Mouse (Mus musculus) ovary, adult 18-20 months (tissue): ENCODE results near the gene Arf3.

Experiments used
- DNase-seq: peaks from one replicate; pipeline ENCODE4 v3.0.0; 2022; ENCODE audit warnings: low spot score, mixed read lengths

The Arf3 gene

GRCm38 (mm10) chr15:98790761-98791160 is 27.7 kb upstream of the Arf3 start:
- no peak for DNase-seq

DNA sequence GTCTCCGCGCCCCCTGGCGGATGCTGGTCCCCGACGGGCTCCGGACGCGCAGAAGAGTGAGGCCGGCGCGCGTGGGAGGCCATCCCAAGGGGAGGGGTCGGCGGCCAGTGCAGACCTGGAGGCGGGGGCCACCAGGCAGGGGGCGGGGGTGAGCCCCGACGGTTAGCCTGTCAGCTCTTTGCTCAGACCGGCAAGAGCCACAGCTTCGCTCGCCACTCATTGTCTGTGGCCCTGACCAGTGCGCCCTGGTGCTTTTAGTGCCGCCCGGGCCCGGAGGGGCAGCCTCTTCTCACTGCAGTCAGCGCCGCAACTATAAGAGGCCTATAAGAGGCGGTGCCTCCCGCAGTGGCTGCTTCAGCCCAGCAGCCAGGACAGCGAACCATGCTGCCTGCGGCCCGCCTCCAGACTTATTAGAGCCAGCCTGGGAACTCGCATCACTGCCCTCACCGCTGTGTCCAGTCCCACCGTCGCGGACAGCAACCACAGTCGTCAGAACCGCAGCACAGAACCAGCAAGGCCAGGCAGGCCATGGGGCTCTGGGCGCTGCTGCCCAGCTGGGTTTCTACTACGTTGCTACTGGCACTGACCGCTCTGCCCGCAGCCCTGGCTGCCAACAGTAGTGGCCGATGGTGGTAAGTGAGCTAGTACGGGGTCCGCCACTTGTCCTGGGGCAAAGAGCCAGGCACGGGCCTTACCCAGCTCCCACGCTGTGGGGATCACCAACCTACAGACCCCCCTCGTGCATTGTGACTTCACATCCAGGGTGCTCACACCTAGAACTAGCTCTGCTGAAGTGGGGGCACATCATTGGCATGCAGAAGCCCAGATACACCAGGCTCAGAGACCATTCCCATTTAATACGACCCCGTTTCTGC is 26.9 kb upstream of the Arf3 start, which contains the start of gene Wnt1:
TSS of gene Wnt1 (plus strand) at position 197 of the 875 bp plus-strand sequence.
- DNase-seq = no peak

- no peak for DNase-seq
Measured at GRCm38 (mm10) chr15:98788972-98789660, 26.1 kb upstream of the Arf3 start.

DNA sequence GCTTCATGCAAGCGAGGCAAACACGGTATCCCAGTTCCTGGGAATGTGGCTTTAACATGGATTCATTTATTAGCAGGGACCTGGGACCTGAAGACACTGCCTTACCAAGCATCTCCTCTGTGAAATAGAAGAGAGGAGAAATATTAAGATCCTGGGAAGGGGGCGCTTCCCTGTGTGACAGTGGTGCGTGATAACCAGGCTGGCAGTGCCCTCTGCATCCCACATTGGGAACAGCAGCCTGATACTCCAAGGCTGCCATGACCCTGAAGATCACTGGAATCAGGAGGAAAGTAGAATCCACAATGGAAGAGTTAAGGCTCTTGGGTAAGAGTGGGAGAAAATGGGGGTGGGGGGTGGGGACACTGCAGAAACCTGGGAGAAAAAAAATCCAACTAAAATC is 24.9 kb upstream of the Arf3 start:
- no peak for DNase-seq

- DNase-seq = no peak
Measured at GRCm38 (mm10) chr15:98785744-98786143, 22.7 kb upstream of the Arf3 start.

DNA sequence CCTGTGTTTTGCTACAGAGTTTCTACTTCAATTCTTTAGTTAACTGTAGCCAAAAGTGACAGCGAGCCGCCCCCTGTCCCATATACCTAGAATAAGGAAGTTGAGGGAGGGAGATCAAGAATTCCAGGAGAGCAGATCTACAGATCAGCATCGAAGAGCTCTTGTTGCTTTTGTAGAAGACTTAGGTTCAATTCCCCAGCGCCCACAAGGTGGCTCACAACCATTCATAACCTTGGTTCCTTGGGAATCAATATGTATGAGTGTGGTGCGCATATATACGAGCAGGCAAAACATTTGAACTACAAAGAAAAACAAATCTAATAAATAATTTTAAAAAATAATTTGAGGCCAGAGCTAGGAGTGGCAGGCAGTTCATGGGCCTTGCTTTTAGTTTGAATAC is 18.2 kb upstream of the Arf3 start:
- no peak for DNase-seq

GRCm38 (mm10) chr15:98780573-98780972 is 17.6 kb upstream of the Arf3 start:
- DNase-seq = peak; percentile 42

GRCm38 (mm10) chr15:98780075-98780474 is 17.1 kb upstream of the Arf3 start:
- peak; percentile 67 for DNase-seq

DNA sequence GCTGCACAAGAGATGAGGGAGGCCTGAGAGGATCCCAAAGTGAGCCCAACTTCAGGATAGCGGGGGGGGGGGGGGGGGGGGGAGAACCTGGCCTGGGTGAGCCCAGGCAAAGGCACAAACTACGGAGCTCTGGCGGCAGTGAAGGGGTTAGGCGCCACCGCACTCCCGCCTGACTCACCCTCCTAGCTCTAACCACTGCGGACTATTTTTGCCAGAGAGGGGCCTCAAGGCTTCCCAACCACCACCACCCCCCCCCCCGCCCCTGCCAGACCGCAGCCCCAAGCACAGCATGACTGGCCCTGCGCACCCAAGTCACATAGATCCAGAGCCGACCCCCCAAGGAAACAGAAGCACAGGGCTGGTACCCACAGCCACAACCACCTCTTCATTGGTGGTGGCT is 15.8 kb upstream of the Arf3 start:
- no peak for DNase-seq

DNA sequence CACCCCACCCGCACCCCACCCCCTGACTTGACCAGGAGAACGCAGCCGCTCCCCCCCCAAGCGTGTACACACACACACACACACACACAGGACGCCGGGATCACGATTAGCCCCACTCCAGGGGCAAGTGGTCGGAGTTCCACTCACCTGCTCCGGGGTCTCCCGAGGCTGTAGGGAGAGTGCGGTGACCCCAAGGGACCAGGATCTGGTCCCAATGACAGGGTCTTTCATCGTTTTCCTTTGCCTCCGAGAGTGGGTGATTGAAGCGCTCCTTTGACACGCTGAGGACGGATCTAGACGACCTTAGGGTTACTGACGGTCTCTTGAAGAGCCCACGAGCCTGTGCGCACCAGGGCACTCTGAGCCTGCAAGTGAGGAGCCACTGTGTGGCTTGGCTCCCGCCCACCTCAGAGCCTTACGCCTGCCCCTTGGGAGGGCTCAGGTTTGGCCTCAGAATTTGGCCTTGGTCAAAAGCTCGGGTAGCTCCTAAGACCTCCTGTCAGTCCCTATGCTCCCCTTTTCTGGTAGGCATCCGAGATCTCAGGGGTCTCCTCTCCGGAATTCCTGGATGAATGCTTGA is 15.3 kb upstream of the Arf3 start:
- no peak for DNase-seq

GRCm38 (mm10) chr15:98777762-98778161 is 14.7 kb upstream of the Arf3 start, which contains the start of gene Wnt10b:
Gene Wnt10b (minus strand): TSS chr15:98778150.
- DNase-seq = no peak

DNA sequence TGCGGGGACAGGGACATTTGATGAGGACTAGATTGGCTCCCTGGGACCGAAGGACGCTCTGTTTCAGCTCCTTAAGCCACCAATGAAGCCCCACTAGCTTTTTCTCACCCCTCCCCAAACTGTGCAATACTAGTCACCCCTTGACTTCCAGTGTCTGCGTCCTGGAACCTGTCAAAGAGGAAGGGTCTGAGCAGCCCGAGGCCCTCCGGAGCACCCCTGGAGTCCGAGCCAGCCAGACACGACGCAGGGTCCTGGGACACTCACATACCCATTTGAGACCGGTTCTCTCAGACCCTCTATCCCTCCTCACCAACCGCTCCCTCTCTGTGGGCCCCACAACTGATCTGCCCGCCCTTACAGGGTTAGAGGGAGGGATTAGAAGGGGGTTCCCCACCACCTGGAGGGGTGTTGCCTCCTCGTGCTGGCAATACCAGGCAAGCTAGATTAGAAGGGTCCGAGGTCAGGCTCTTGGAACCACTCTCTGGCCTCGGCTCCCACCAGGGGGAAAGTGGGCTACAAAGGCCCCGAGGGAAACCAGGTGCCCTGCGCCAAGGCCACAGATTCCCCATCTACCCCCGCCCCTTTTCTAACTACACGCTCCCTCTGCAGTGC is 14.1 kb upstream of the Arf3 start:
- DNase-seq = no peak

DNA sequence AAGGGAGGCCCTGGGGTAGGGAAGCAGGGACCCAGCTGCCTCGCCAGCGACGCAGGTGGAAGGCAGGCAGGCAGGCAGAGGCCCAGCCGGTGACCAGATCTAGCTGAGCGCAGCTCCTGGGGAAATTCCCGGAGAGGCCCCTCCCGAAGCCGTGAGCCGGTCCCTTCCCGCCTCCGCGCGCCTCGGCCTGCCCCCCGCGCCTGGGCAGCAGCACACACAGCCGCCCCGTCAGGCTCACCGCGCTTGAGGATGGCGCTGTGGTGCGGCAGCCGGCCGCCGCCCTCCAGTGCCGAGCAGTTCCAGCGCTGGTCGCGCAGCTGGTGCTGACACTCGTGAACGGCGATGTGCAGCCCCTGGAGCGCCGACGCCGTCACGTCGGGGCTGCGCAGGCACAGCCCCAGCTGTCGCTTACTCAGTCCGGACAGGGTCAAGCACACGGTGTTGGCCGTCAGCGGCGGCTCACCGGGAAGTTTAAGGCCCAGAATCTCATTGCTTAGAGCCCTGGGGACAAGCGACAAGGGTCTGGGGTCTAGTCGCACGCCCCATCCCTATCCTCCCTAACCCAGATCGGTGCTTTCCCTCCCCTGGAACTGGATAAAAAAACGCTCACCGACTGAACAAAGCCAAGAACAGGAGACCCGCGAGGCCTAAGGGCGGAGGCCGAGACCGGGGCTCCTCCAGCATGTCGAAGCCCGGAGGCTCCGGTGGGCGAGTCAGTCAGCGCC is 13.4 kb upstream of the Arf3 start:
- no peak for DNase-seq

GRCm38 (mm10) chr15:98775533-98775932 is 12.5 kb upstream of the Arf3 start:
- DNase-seq = no peak

DNA sequence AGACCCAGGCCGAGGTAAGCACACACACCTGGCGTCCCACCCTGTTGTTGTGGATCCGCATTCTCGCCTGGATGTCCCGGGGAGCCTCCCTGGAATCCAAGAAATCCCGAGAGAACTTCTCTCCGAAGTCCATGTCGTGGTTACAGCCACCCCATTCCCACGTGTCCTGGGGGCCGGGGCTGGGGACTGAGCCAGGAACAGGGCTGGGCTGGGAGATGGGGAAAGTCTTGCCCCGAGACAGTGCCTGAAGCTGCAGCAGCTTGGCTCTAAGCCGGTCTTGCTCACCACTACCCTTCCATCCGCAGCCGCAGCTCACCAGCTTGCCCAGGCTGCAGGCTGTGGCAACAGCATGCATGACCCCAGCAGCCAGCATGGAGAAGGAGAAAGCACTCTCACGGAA is 11.1 kb upstream of the Arf3 start:
- no peak for DNase-seq

DNA sequence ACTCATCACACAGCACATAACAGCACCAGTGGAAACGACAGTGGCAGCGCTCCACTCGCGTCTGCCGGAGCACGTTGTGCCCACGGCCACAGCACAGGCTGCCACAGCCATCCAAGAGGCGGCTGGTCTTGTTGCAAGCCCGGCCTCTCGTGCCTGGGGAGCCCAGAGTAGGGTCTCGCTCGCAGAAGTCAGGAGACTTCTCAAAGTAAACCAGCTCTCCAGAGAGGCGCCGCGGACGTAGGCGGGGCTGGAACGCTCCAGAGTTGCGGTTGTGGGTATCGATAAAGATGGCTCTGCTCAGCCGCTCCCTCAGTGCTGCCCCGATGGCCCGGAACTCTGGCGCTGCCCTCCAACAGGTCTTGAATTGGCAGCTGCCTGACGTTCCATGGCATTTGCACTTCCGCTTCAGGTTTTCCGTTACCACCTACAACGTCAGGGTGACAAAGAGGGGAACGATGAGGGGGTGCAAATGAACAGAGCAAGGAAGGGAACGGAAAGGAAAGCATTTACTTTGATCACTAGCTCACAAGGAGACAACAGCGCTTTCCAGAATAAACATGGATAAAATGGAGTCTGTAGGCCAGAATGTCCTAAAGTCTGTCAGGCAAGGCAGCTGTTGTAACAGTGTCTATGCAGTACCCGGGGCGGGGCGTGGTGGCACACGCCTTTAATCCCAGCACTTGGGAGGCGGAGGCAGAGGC is 9.6 kb upstream of the Arf3 start:
- DNase-seq = no peak

DNA sequence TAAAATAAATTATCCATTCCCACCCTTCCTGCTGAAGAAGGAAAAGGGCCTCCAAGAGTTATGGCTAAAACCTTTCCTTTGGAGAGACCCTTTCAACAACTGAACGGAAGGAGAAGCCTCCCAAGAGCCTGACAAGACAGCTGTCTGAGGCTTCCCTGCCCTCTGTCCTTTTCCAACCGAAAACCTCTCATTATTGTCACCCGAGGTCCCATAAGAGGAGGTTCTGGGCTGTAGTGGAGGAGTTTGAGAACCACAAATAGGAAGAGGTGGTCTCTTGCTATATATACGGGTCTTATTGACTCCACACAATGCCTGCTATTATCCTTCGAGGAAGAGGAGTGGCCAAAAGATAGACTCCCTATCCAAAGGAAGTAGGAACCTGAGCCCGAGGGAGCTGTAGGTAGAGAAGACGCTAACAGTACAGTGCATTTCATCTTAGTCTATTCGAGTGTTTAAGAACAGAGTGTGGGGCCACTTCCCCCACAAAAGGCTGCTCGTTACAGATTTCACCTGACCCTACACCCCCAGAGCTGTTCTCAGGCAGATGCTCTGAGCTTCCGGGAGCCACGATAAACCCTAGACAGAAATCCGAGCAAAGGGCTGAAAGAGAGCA is 8.9 kb upstream of the Arf3 start:
- DNase-seq = no peak

- peak; percentile 34 for DNase-seq
Measured at GRCm38 (mm10) chr15:98768259-98768658, 5.2 kb upstream of the Arf3 start.

- DNase-seq = peak; percentile 47
Measured at GRCm38 (mm10) chr15:98765929-98766328, 2.9 kb upstream of the Arf3 start.

- DNase-seq = peak; percentile 82
Measured at GRCm38 (mm10) chr15:98762201-98762621, 803 bp downstream of the Arf3 start.

GRCm38 (mm10) chr15:98754125-98754524 is 8.9 kb downstream of the Arf3 start:
- DNase-seq = no peak
